Mouse (Mus musculus) kidney, postnatal 0 days (tissue): ENCODE results near the gene Pes1. TPM values are rescaled to one million over a fixed set of nuclear protein-coding genes. Genes with fewer than 3 reads are reported as not detected.

Experiments used
- ATAC-seq: fragments of 200-750 bp; cut with Nextera tagmentation; replicated peaks from 2 replicates; pipeline ENCODE4 v1.8.0; 2017; ENCODE audit warnings: low read depth, moderate number of reproducible peaks, moderate TSS enrichment, moderate library complexity; ENCODE audit not compliant: low FRiP score
- DNase-seq: peaks from one replicate; pipeline ENCODE4 v3.0.0-alpha.2; 2016; ENCODE audit warnings: low spot score
- H3K27ac ChIP-seq: fragments of 300-500 bp; sonication (generic); 2 replicates; pipeline ENCODE4 v1.5.1; 2014; ENCODE audit warnings: mild to moderate bottlenecking
- H3K27me3 ChIP-seq: fragments of 300-500 bp; sonication (generic); 2 replicates; pipeline ENCODE4 v1.6.1; 2014; ENCODE audit warnings: low read length, mixed read lengths; ENCODE audit not compliant: insufficient read depth
- H3K36me3 ChIP-seq: fragments of 300-500 bp; sonication (generic); 2 replicates; pipeline ENCODE4 v1.6.1; 2014; ENCODE audit warnings: low read length, mixed read lengths; ENCODE audit not compliant: insufficient read depth
- H3K4me1 ChIP-seq: fragments of 300-500 bp; sonication (generic); replicated peaks from 2 replicates; pipeline ENCODE4 v1.6.1; 2014; ENCODE audit warnings: antibody characterized with exemption, low read length, mixed read lengths; ENCODE audit not compliant: insufficient read depth
- H3K4me2 ChIP-seq: fragments of 300-500 bp; sonication (generic); 2 replicates; pipeline ENCODE4 v1.6.1; 2014; ENCODE audit warnings: mild to moderate bottlenecking, low read length, moderate library complexity, mixed read lengths
- H3K4me3 ChIP-seq: fragments of 300-500 bp; sonication (generic); replicated peaks from 2 replicates; pipeline ENCODE4 v1.5.1; 2014; ENCODE audit warnings: low read depth, low read length
- H3K9ac ChIP-seq: fragments of 300-500 bp; sonication (generic); 2 replicates; pipeline ENCODE4 v1.6.1; 2014; ENCODE audit warnings: low read depth, low read length
- H3K9me3 ChIP-seq: fragments of 300-500 bp; sonication (generic); replicated peaks from 2 replicates; pipeline ENCODE4 v1.6.1; 2016; ENCODE audit warnings: low read length, inconsistent platforms, mixed read lengths
- CTCF ChIP-seq: IDR thresholded peaks from 2 replicates; pipeline ENCODE4 v1.5.1; 2016; ENCODE audit warnings: antibody characterized with exemption, low read depth, mild to moderate bottlenecking, moderate library complexity
- WGBS: fragments of 180-500 bp; shearing (Covaris S2); extraction: QIAGEN DNeasy Blood & Tissue Kit; methylation state at CpG from one replicate; pipeline ENCODE4 v1.1.7; 2014; 5-methylcytosine and 5-hydroxymethylcytosine counted together
- polyA plus RNA-seq: library from polyadenylated mRNA; unstranded; fragments of >200 nt; fragmentation: Nextera tagmentation; extraction: Ambion mirVana; gene quantifications from 2 replicates; pipeline ENCODE4 v1.2.1, GENCODE M21; 2015

The Pes1 gene
- polyA plus RNA-seq, 1 experiment from 2014 or later: 55.0 TPM

GRCm38 (mm10) chr11:3996840-3997239 lies 33.1 kb downstream of the Pes1 start:
- no peak overlapping the region for H3K9ac ChIP-seq
- DNase-seq (no peak), ATAC-seq (no peak)
- H3K4me3 ChIP-seq: no peak overlapping the region
- TF ChIP-seq CTCF: no peak
- peaks cover 37% of the 10 kb centered on the region for H3K27me3 ChIP-seq
- peaks cover 10% of the 10 kb centered on the region for H3K4me1 ChIP-seq
- H3K27ac ChIP-seq: no peak overlapping the region
- H3K36me3 ChIP-seq: no peaks in the 10 kb centered on the region
- no peak overlapping the region for H3K4me2 ChIP-seq
- 87% methylated on average over 3 of the region's 3 CpGs for WGBS
- H3K9me3 ChIP-seq: no peaks in the 10 kb centered on the region

GRCm38 (mm10) chr11:3997978-3998720 lies 34.4 kb downstream of the Pes1 start:
- Histone ChIP-seq H3K4me3 (peak overlapping the region; percentile 30), H3K4me1 (peaks cover 10% of the 10 kb centered on the region), H3K9me3 (no peaks in the 10 kb centered on the region), H3K27ac (no peak overlapping the region), H3K4me2 (peak overlapping the region; percentile 51), H3K9ac (no peak overlapping the region), H3K36me3 (no peaks in the 10 kb centered on the region), H3K27me3 (peaks cover 37% of the 10 kb centered on the region)
- TF ChIP-seq CTCF: no peak
- 8% methylated on average over 66 of the region's 66 CpGs for WGBS
- peak; percentile 29 for DNase-seq
- no peak for ATAC-seq

GRCm38 (mm10) chr11:3999547-3999946 lies 35.8 kb downstream of the Pes1 start:
- DNase-seq (no peak), ATAC-seq (no peak)
- no peak for TF ChIP-seq CTCF
- Histone ChIP-seq H3K4me2 (no peak overlapping the region), H3K27ac (no peak overlapping the region), H3K4me3 (no peak overlapping the region), H3K27me3 (peaks cover 37% of the 10 kb centered on the region), H3K36me3 (no peaks in the 10 kb centered on the region), H3K9ac (no peak overlapping the region), H3K4me1 (peaks cover 10% of the 10 kb centered on the region), H3K9me3 (no peaks in the 10 kb centered on the region)
- 43% methylated on average over 5 of the region's 5 CpGs for WGBS

- Histone ChIP-seq H3K27me3 (peaks cover 37% of the 10 kb centered on the region), H3K4me3 (no peak overlapping the region), H3K9me3 (no peaks in the 10 kb centered on the region), H3K9ac (no peak overlapping the region), H3K4me2 (no peak overlapping the region), H3K4me1 (peaks cover 10% of the 10 kb centered on the region), H3K27ac (no peak overlapping the region), H3K36me3 (no peaks in the 10 kb centered on the region)
- ATAC-seq: no peak
- peak; percentile 75 for DNase-seq
- 7% methylated on average over 5 of the region's 5 CpGs for WGBS
- TF ChIP-seq CTCF: peak; percentile 85
Measured at GRCm38 (mm10) chr11:4001603-4002002, 37.8 kb downstream of the Pes1 start.

GRCm38 (mm10) chr11:4005220-4005805 lies 41.5 kb downstream of the Pes1 start:
- H3K9me3 ChIP-seq: no peaks in the 10 kb centered on the region
- H3K9ac ChIP-seq: no peak overlapping the region
- ATAC-seq: no peak
- WGBS: 67% methylated on average over 5 of the region's 5 CpGs
- H3K4me3 ChIP-seq: no peak overlapping the region
- 0 out of 2 replicates have a peak, but pooled peaks cover 3% of the 10 kb centered on the region for H3K27me3 ChIP-seq
- TF ChIP-seq CTCF: no peak
- no peak overlapping the region for H3K27ac ChIP-seq
- no peak for DNase-seq
- H3K4me2 ChIP-seq: no peak overlapping the region
- H3K36me3 ChIP-seq: no peaks in the 10 kb centered on the region
- no peaks in the 10 kb centered on the region for H3K4me1 ChIP-seq

GRCm38 (mm10) chr11:4006462-4006861 lies 42.7 kb downstream of the Pes1 start:
- peak; percentile 47; the same call in 1 of the 2 replicates for TF ChIP-seq CTCF
- DNase-seq (no peak), ATAC-seq (no peak)
- no peaks in the 10 kb centered on the region for H3K9me3 ChIP-seq
- H3K4me1 ChIP-seq: no peaks in the 10 kb centered on the region
- no peak overlapping the region for H3K9ac ChIP-seq
- no peak overlapping the region for H3K27ac ChIP-seq
- no peak overlapping the region for H3K4me3 ChIP-seq
- H3K36me3 ChIP-seq: no peaks in the 10 kb centered on the region
- WGBS: 87% methylated on average over 3 of the region's 3 CpGs
- no peaks in the 10 kb centered on the region for H3K27me3 ChIP-seq
- H3K4me2 ChIP-seq: no peak overlapping the region
